ENCODE assay signal across 16 mouse cellular contexts in the genomic region with DNA sequence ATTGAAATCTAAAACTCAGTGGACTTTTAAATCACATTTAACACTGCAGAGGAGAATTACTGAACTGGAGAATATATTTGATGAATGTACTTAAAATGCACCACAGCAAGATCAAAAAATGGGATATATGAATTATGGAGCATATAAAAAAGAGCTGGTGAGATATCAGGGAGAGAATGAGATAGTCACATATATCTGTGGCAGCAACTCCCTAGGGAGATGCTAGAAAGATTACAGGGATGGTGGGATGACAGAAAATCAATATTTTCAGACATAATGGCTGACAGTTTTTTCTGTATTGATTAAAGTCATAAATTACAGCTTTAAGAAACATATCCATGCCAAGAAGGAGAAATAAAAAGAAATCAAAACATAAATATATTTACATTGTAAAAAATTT.
"Had no signal": no experiment of that assay in that cellular context is flagged by ENCODE, and none has a peak within 500 bp of the region (broad histone marks: within the 10 kb centered on the region; RNA-seq: fewer than 3 reads in every experiment).

No protein-coding gene starts in this region.

- H3K4me2 ChIP-seq: liver, embryonic 12.5 days; lung, embryonic 14.5 days; midbrain, embryonic 13.5 days; stomach, embryonic 15.5 days had no signal

- H3K36me3 ChIP-seq: liver, embryonic 12.5 days; midbrain, embryonic 10.5 days; midbrain, embryonic 13.5 days; stomach, embryonic 15.5 days had no signal

- H3K27me3 ChIP-seq: liver, embryonic 12.5 days; midbrain, embryonic 13.5 days; stomach, embryonic 15.5 days had no signal

- ATAC-seq: liver, embryonic 12.5 days; midbrain, embryonic 13.5 days; midbrain, embryonic 16.5 days had no signal

- H3K9ac ChIP-seq: liver, embryonic 12.5 days; liver, embryonic 14.5 days; lung, embryonic 14.5 days; midbrain, embryonic 13.5 days; stomach, embryonic 15.5 days had no signal

- H3K9me3 ChIP-seq: liver, embryonic 12.5 days; midbrain, embryonic 10.5 days; midbrain, embryonic 13.5 days; stomach, embryonic 15.5 days had no signal

- DNase-seq: lung, adult 18-20 months; lung, embryonic 14.5 days; lung, postnatal 10 days; lung, postnatal 4 days; right cerebral cortex, postnatal 14 days; thymus, adult 2 months; thymus, postnatal 25 days; thymus, postnatal 4 days had no signal

- H3K4me1 ChIP-seq: liver, embryonic 12.5 days; midbrain, embryonic 10.5 days; midbrain, embryonic 13.5 days; stomach, embryonic 15.5 days had no signal

- H3K27ac ChIP-seq: liver, embryonic 12.5 days; liver, embryonic 14.5 days; midbrain, embryonic 10.5 days; midbrain, embryonic 13.5 days; stomach, embryonic 15.5 days; stomach, postnatal 0 days had no signal

- H3K4me3 ChIP-seq: liver, embryonic 12.5 days; midbrain, embryonic 10.5 days; midbrain, embryonic 13.5 days; myocyte; stomach, embryonic 15.5 days had no signal
